Mouse (Mus musculus) adrenal gland, adult 2 months (tissue): ENCODE measurements around the gene Tmem8. TPM values are rescaled to one million over a fixed set of nuclear protein-coding genes. Genes with fewer than 3 reads are reported as not detected.

Experiments used
- DNase-seq: peaks from one replicate; pipeline ENCODE4 v3.0.0; 2021
- polyA plus RNA-seq: library from polyadenylated mRNA; depleted of rRNA; stranded (reverse); fragments of >200 nt; gene quantifications from 2 replicates; pipeline ENCODE4 v1.2.3, GENCODE M21; 2012; rRNA removed
- total RNA-seq, 2 experiments: library from RNA; stranded (reverse); gene quantifications; 2 replicates each; pipeline ENCODE4 v1.2.3; 2021

Tmem8 gene
- total and polyA plus RNA-seq, 3 experiments: 7.8 to 26.9 (median 8.4) TPM

GRCm38 (mm10) chr17:26138901-26139381 lies 25.8 kb downstream of the Tmem8 start:
- DNase-seq: no peak

- DNase-seq: no peak
Observed at GRCm38 (mm10) chr17:26142796-26143195, 29.7 kb downstream of the Tmem8 start.

- no peak for DNase-seq
Observed at GRCm38 (mm10) chr17:26143386-26143785, 30.3 kb downstream of the Tmem8 start.

- DNase-seq: no peak
Observed at GRCm38 (mm10) chr17:26149056-26149455, 36.0 kb downstream of the Tmem8 start.

- no peak for DNase-seq
Observed at GRCm38 (mm10) chr17:26151886-26152630, 39.0 kb downstream of the Tmem8 start.

DNA sequence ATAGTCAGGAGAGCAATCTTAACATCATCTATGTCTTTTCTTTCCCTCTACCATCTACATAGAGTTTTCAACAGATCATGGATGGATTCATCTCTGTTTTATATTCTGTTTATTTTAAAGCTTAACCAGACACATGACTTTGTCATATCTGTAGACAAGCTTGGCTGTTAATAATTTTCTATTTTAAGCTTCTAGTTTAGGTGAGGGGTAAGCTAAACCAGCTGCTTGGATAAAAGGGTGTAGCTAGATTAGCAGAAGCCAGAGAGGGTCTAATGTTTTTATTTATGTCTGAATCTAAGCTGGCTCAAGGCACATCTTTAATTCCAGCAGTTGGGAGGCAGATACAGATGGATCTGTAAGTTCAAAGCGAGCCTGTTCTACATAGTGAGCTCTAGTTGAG lies 49.6 kb downstream of the Tmem8 start:
- no peak for DNase-seq

- DNase-seq: peak; percentile 8
Observed at GRCm38 (mm10) chr17:26168039-26168438, 54.9 kb downstream of the Tmem8 start.

Other genes starting within 250 kb of the Tmem8 start
- 100 to 1,000 TPM; 302 to 466 TPM for gene Mcrip2, start 244.5 kb upstream of the Tmem8 start, total RNA-seq
- gene Mcrip2, start 244.5 kb upstream of the Tmem8 start, polyA plus RNA-seq: 1,490 and 1,757 TPM in 2 replicates
- gene Mettl26, start 238.2 kb upstream of the Tmem8 start, total RNA-seq: 100 to 1,000 TPM in 1 of 2 experiments, 10 to 100 TPM in 1; 90.9 to 141 TPM
- 350 and 376 TPM in 2 replicates for gene Mettl26, start 238.2 kb upstream of the Tmem8 start, polyA plus RNA-seq
- 1 to 10 TPM in 1 of 2 experiments, under 1 TPM in 1; 0.52 to 2.1 TPM for gene Wfikkn1, start 232.4 kb upstream of the Tmem8 start, total RNA-seq
- 2.1 and 2.5 TPM in 2 replicates for gene Wfikkn1, start 232.4 kb upstream of the Tmem8 start, polyA plus RNA-seq
- 10 to 100 TPM; 21.1 to 27.3 TPM for gene Rab40c, start 193.6 kb upstream of the Tmem8 start, total RNA-seq
- 52.1 and 68.8 TPM in 2 replicates for gene Rab40c, start 193.6 kb upstream of the Tmem8 start, polyA plus RNA-seq
- gene Pigq, start 168.4 kb upstream of the Tmem8 start, total RNA-seq: 100 to 1,000 TPM; 105 to 121 TPM
- gene Pigq, start 168.4 kb upstream of the Tmem8 start, polyA plus RNA-seq: 160 and 187 TPM in 2 replicates
- gene Nhlrc4, start 168.3 kb upstream of the Tmem8 start, total RNA-seq: not detected
- not detected in 2 replicates for gene Nhlrc4, start 168.3 kb upstream of the Tmem8 start, polyA plus RNA-seq
- gene A930017K11Rik, start 160.7 kb upstream of the Tmem8 start, total RNA-seq: not detected
- gene A930017K11Rik, start 160.7 kb upstream of the Tmem8 start, polyA plus RNA-seq: 0.13 TPM in 1 of 2 replicates, not detected in the other
- 10 to 100 TPM; 16.3 to 18.1 TPM for gene Capn15, start 127.5 kb upstream of the Tmem8 start, total RNA-seq
- 49.0 and 51.5 TPM in 2 replicates for gene Capn15, start 127.5 kb upstream of the Tmem8 start, polyA plus RNA-seq
- gene Rab11fip3, start 43.7 kb upstream of the Tmem8 start, total RNA-seq: 10 to 100 TPM; 21.8 to 22.5 TPM
- gene Rab11fip3, start 43.7 kb upstream of the Tmem8 start, polyA plus RNA-seq: 23.8 and 30.7 TPM in 2 replicates
- gene Decr2, start 23.0 kb upstream of the Tmem8 start, total RNA-seq: 10 to 100 TPM; 24.2 to 25.2 TPM
- gene Decr2, start 23.0 kb upstream of the Tmem8 start, polyA plus RNA-seq: 8.5 and 10.2 TPM in 2 replicates
- 1 to 10 TPM; 2.5 to 5.1 TPM for gene Nme4, start 17.7 kb upstream of the Tmem8 start, total RNA-seq
- 19.4 and 23.9 TPM in 2 replicates for gene Nme4, start 17.7 kb upstream of the Tmem8 start, polyA plus RNA-seq
- gene Mrpl28, start 10.2 kb downstream of the Tmem8 start, total RNA-seq: 10 to 100 TPM; 77.7 to 87.8 TPM
- 78.6 and 81.4 TPM in 2 replicates for gene Mrpl28, start 10.2 kb downstream of the Tmem8 start, polyA plus RNA-seq
- gene Axin1, start 25.4 kb downstream of the Tmem8 start, total RNA-seq: 10 to 100 TPM; 38.5 to 39.3 TPM
- gene Axin1, start 25.4 kb downstream of the Tmem8 start, polyA plus RNA-seq: 15.1 and 17.6 TPM in 2 replicates
- gene Pdia2, start 85.8 kb downstream of the Tmem8 start, total RNA-seq: 1 to 10 TPM in 1 of 2 experiments, under 1 TPM in 1; 0.63 to 1.3 TPM
- 0.44 and 0.56 TPM in 2 replicates for gene Pdia2, start 85.8 kb downstream of the Tmem8 start, polyA plus RNA-seq
- 10 to 100 TPM; 31.9 to 37.2 TPM for gene Rgs11, start 89.7 kb downstream of the Tmem8 start, total RNA-seq
- gene Rgs11, start 89.7 kb downstream of the Tmem8 start, polyA plus RNA-seq: 147 and 149 TPM in 2 replicates
- 10 to 100 TPM; 11.4 to 16.3 TPM for gene Arhgdig, start 94.5 kb downstream of the Tmem8 start, total RNA-seq
- gene Arhgdig, start 94.5 kb downstream of the Tmem8 start, polyA plus RNA-seq: 9.8 and 13.7 TPM in 2 replicates
- 100 to 1,000 TPM; 110 to 137 TPM for gene Fam234a, start 130.9 kb downstream of the Tmem8 start, total RNA-seq
- 103 and 112 TPM in 2 replicates for gene Fam234a, start 130.9 kb downstream of the Tmem8 start, polyA plus RNA-seq
- 10 to 100 TPM; 44.3 to 58.6 TPM for gene Luc7l, start 139.6 kb downstream of the Tmem8 start, total RNA-seq
- gene Luc7l, start 139.6 kb downstream of the Tmem8 start, polyA plus RNA-seq: 26.4 and 30.5 TPM in 2 replicates